Mouse (Mus musculus) lung, adult 18-20 months (tissue): ENCODE data around the gene Cul9.

ENCODE experiments used
- DNase-seq, 2 experiments: peaks; one replicate each; pipeline ENCODE4 v3.0.0; 2022; ENCODE audit warnings: mixed read lengths in 2 of 2

Gene Cul9

DNA sequence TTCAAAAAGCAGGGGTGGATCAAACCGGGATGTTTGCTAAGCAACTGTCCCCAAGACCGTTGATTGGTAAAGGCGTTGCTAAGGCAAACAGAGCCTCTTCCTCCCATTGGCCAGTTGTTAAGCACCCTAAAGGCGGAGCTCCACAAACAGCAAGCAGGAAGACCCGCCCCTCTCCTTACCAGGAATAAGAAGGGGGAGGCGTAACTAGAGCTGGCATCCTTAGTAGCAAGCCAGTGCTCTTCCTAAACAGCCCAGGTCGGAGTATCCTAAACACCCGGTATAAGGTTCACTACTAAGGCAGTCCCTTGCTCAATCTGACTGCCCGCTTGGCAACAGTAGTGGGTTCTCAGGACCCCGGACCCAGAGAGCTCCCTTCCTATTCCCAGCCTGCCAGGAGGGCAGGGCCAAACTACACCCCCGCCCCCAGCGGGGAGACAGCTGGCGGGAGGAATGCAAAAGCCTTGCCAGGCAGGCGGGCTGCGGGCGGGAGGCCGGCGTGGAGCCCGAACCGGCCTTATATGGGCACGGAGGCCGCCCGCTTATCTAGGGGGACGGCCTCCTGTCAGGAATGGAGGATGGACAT lies 6.7 kb upstream of the Cul9 start:
- DNase-seq: peak; percentile 93 to 96

DNA sequence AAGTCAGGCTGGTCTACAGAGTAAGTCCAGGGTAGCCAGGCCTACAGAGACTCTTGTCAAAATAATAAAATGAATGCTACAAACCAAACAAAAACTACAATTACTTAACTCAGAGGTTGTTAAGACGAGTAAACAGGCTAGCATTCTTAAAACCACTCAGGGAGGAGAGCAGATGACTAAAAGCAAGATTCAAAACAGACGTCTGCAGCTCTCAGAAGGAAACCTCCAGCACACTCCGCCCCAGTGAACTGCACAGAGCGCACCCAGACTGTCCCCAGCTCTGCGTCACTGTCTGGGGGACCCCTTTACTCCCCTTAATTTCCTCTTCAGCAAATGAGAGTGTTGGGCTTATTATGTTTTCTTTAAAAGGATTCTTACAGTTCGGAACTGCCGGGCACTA lies 6.0 kb upstream of the Cul9 start:
- no peak for DNase-seq

DNA sequence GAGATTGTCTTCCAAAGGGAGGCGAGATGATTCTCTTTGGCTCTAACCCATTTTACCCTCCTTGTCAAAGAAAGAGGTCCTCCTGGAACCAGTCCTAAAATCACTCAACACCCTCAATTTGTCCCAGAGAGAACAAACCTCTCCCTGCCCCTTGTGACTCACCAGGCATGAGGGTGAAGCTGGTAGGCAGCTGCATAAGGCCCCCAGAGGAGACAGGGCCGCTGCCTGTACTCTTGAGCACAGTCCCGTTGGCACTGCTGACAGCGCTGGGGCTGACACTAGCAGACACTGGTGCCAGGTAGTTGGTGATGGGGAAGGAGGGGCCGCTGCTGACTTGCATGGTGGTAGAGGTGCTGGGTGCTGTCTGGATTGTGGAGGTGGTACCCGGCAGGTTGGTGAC lies 5.2 kb upstream of the Cul9 start:
- DNase-seq: no peak

DNA sequence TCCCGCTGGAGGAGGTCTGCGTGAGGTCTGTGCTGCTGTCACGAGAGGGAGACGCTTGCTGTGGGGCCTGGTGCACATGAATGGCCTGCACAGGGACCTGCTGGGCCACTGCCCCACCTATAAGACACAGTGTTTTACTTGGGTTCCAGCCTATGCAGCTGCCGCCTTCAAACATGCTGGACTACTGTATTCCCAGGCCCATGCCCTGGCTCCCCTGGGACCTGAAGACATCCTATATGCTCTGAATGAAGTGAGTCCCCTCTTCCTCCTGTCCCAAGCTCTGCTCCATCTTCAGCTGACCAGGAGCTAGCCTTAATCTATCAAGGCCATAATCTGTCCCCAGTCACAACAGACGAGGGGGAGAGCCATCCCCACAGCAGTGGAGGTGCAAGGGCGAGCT lies 4.7 kb upstream of the Cul9 start:
- no peak for DNase-seq

DNA sequence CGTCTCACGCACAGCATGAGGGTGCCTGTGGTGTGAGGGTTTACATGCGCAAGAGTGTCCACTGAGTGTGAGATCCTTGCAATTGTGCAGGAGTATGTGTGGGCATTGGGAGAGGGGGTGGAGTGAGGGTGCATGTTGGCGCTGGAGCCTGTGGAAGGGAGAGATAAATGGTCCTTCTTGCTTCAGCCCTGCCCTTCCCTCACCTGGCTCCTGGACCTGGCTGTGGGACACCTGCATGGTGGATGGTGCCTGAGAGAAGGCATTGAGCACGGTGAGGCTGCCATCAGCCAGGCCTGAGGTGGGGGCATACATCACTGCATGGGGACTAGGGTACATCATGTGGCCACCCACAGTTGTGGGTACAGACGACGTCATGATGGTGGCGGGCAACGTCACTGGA lies 3.5 kb upstream of the Cul9 start:
- DNase-seq: no peak

DNA sequence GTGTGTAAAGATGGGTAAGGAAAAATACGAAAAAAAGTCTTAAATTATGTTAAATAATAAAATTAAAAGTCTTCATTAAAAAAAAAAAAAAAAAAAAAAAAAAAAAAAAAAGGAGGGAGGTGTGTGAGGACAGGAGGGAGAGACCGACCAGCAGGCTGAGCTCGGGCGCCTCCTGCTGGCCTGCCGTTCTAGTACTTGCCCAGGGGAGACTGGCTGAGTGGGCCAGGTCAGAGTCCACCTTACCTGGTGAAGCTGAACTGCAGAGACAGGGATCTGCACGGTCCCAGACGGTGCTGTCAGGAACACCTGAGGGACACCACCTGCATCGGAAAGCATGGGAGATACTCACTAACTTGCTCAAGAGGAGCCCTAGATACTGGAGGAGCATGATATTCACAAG lies 3.0 kb upstream of the Cul9 start:
- DNase-seq: peak in 1 of 2 experiments; percentile 28

DNA sequence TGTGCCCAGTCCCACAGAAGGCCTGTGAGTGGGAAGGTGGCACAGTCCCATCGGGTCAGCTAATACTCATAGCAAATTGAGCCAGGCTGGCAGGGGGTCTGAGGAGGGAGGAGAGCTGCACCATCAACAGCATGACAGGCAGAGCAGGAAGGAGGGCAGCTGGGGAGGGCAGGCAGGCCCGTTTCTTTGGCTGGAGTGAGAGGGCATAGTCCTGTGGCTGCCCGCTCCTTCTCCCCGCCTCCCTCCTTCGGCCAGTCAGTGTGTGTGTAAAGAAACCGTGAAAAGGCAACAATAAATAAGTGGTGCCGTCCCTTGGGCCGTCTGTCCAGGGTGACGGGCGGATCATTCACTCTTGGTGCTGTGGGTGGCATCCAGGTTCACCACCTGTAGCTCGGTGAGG lies 2.6 kb upstream of the Cul9 start:
- no peak for DNase-seq

DNA sequence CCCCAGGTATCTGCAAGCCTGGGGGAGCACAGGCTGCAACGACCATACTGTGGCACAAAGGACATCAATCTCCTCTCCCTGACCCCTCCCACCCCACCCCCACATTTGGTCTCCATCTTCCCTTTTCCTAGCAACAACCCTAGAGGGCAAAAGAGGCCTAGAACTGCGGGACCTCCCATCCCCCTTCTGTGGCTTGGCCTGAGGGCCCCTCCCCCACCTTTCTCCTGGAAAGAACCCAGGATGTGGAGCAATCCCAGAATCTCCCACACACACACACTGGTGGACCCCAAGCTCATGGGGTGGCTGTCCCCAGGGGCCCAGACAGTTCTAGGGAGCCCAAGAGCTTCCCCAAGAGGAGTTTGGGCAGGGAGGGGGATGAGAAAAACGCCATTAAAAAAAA lies 1.7 kb upstream of the Cul9 start:
- no peak for DNase-seq

DNA sequence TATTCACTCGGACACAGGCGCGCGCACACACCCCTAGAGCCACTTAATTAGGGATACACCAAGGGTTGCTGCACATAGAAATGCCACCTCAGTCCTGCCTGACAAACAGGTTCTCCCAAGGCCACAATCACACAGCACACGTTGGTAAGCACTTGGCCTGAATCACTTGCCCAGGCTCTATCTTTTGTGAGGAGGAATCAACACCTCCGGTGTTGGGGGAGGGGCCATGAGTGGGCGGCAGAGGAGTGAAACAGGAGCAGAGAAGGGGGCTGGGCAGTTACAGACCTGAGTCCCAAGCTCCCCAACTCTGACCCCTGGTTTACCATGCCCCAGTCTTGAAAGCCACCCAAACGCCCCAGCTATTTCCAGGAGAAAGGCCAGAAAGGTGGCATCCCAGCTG lies 807 bp upstream of the Cul9 start:
- peak in 1 of 2 experiments; percentile 34 for DNase-seq

DNA sequence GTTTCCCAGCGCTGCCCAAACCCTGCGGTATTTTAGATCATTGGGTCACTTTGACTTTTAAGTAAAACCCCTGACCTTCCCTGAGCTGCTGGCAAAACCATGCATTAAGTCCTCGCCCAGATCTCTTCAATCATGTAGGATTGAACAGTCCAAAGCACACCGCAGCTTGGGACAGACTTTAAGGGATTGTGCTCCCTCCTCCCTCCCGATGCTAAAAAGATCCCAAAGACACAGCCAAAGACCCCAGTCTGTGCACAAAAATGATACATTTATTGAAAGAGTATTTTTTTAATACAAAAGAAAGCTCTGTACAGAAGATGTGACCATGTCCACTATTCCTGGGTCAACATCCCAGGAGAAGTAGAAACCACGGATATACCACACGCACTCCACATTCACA lies 403 bp upstream of the Cul9 start:
- no peak for DNase-seq

DNA sequence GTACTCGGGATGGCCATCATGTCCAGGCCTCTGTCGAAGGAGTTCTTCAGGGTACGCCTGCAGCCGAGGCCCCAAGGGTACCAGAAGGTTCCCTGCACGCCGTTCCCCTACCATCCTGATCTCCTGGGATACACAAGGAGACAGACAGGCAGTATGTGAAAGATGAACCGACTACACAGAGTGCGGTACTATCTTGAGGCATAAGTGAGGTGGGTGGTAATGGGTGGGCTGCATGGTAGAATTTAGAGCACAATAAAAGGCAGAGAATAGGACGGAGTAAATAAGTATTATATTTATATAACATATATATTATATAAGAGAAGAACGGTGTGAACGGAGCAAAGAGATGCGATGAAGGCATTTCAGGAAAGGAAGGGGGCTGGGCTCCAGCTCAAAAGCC lies 2.5 kb downstream of the Cul9 start:
- no peak for DNase-seq

DNA sequence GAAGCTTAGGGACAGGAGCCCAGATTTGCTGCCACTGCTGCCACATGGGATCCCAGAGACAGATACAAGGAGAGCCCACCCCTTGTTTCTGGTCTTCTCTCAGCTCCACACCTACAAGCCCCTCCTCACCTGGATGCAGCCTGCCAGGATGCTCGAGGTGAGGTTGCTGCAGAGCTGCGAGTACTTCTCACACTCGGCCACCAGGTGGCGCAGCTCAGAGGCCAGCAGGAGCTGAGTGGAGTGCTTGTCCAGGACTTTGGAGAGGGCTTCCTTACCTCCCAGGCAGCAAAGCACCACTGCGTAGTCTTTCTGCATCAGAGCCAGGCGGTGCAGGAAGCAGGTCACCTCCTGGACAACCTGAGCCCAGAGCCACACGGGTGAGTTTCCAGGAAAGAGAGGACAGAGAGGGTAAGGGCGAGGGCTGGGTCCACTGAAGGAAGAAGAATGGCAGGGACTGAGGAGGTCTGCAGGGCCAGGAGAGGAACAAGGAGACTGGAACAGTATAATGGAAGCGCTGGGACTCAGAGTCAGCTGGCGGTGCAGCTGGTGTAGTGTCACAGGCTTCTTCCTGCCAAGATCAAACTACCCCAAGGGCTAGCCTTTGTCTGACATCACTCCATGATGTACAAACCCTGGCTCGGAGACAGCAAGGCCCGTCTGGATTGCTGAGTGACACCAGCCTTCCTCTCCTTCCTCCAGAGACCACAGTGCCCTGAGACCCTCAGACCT lies 20.4 kb downstream of the Cul9 start:
- peak; percentile 57 to 78 for DNase-seq

DNA sequence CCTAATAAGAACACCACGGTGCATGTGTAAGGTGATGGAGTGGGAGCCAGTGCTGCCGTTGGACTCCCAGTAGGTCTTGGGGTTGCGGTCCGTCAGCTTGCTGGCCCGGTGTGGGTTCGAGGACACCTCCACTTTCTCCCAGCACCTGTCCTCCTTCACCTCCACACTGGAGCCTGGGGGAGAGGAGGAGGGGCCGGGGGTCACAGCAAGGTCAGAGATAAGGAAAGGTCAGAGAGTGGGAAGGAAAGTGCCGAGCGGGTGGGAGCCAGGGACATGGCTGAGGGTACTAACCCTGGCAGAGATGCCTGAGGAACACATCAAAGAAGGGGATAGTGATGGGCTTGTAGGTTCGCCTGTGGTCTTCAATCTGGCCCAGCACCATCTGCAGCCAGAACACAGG lies 21.1 kb downstream of the Cul9 start:
- no peak for DNase-seq

DNA sequence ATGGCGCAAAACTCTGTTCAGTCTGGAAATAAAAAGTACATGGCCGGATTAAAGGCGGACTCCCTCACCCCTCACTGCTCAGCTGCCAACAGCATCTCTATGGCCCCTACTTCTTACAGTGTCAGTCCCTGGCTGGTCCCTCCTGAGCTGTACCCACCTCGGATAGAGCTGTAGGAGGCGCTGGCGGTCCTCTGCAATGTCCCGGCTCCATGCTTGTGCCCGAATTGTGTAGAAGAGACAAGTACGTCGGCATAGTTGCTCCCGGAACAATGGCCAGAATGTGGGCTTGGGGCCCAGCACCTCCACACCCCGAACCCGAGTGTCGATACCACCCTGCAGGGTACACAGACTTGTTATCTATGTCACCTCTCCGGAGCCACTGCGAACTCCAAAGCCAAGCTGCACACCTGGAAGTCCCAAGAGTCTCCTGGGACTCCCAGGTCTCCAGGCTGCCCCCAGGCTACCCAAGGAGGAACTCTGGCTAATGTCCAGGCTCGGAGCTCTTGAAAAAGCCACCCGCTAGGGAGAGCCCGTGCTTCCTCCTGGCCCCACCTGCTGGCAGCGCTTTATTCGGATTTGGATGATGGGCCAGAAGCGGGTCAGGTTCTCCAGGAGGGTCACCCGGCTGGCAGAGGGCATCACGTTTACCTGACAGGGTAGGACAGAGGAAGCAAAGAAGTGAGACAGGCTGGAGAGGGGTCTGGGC lies 24.1 kb downstream of the Cul9 start:
- DNase-seq: peak; percentile 30 to 59

DNA sequence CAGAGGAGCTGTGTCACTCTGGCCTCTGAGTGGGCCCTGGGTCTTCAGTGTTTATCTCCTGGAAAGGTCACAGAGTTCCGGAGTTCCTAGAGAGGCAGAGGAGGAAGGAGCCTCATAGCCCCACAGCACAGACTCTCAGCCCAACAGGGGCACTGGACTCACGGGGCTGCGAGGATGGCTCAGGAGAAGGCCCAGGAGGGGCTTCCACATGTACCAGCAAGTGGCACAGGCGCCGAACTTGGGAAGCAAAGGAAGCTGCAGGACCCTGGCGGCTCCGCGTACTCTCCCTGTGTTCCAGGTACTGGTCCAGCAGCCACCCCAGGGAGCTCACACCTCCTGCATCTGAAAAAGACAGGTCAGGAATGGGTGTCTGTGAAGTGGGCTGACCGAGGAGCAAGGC lies 25.0 kb downstream of the Cul9 start:
- DNase-seq: no peak

DNA sequence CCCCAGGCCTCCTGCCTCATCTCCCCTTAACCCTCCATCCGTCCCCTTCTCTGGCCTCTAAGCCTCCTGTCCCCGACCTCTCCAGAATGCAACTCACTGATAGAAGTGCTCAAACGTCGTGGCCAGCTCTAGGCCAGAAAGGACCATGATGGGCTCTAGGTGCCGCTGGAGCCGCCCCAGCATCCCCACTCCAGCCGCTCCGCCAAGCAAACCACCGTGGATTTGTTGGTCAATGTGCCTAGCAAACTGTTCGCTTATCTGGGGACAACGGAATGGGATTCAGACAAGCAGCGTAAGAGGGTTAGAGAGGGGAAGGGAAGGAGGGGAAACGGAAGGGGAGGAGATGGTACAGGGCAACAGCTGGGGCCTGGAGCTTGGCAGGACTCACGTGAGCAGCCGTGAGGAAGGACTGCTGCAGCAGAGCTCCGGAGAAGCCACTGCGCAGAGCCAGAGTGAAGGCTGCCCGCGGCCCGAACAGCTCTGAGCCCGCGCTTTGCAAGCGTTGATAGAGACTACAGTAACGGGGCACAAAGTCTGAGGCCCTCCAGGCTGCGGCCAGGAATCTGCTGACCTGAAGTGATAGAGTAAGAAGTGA lies 25.7 kb downstream of the Cul9 start:
- DNase-seq: no peak

DNA sequence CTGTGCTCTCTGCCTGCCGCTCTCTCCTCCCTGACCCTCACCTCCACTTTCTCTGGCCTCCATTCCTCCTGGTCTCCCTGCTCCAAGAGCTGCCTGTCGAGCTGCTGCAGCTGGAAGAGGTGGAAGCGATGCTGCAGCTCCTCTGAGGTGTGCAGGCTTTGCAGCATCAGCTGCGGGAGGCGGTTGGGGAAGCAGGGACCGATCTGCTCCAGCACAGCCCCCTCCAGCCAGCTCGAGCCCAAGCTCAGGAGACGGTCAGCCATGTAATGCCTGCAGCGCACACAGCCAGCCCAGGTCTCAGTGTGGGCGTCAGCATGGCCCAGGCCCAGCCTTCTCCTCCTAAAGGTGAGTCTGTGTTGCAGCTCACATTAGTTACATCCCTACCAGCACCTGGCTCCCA lies 26.2 kb downstream of the Cul9 start:
- no peak for DNase-seq

DNA sequence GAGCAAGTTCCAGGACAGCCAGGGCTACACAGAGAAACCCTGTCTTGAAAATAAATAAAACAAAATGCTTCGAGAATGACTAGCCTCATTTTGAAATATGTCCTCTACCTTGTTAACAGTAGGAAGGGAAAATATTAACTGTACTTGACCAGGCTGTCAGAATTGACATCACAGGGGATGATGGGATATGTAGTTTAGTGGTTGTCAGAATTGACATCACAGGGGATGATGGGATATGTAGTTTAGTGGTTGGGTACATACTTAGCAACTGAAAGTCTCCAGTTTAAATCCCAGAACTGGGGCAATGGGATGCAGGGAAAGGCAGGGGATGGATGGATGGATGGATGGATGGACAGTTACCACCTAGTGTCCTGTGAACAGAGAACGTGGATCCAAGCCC lies 32.9 kb downstream of the Cul9 start:
- DNase-seq: no peak

DNA sequence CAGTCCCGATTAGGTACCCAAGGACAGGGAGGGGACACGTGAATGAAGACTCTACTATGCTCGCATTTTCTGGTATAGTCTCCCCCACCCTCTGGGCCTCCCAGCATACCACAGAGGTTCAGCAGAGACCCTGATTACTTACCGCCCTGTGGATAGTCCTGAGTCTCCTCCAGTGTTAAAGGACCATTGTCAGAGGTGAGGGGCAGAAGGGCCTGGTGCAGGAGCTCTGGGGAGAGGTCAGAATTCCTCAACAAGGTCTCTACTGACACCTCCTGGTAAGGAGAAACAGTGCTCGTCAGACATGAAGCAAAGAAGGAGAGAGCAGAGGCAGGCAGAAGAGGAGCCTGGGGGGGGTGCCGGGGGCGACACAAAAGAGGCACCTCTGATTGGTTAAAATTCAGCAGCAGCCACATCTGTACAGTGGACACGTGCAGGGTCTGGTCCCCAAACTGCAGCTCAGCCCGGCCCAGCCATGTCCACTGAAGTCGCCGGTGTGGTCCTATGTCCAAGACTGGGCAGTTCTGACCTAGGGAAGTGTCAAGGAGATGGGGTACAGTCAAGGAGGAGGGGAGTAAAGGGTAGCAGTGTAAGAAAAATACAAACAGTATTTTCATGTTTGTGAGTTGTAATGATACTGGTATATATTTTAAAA lies 35.0 kb downstream of the Cul9 start:
- DNase-seq: no peak

DNA sequence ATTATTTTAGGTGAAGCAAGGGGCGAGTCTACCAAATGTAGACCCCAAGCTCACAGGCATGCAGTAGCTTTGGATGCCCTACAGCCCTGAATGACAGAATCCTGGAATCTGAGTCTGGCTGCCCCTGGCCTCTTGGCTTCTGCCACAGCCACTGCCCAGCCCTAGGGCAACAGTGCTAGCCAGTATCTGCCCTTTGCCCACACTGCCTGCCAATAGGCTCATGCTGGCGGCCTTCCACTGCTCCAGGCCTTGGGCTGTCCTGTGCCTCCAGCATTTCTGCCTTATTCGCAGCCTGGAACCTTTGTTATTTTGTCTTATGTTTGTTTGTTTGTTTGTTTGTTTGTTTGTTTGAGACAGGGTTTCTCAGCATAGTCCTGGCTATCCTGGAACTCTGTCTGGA lies 40.6 kb downstream of the Cul9 start:
- DNase-seq: no peak

DNA sequence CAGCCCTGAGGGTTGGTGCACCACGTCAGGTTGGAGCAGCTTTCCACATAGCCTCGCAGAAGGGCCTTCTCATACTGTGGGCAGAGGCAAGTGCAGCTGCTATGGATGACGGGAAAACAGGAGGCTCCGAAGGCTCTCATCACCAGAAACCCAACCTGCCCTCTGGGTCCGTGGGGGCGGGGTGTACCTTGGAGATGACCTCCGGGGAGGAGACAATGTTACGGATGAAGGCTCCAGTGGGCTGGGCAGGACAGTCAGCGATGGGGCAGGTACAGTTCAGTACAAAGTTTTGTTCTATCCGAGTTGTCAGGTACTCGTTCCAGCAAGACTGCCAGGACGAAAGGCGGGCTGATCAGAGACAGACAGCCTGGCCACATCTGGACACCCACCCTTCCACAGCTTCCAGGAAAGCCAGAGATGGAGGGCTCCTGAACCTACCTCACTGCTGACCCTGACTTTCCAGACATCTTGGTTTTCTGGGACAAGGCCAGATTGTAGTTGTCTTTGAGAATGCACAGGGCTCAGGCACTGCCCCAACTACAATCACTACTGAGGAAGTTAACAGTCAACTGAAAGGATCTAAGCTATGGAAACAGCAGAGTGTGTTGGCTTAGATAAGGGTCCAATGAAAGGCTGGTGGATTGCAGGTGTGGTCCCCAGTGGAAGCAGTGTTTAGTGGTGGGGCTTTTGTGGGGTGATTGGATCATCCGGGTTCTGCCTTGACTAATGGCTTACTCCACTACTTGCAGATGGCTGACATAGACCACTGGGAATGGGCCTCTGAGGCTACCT lies 42.1 kb downstream of the Cul9 start:
- DNase-seq: no peak

DNA sequence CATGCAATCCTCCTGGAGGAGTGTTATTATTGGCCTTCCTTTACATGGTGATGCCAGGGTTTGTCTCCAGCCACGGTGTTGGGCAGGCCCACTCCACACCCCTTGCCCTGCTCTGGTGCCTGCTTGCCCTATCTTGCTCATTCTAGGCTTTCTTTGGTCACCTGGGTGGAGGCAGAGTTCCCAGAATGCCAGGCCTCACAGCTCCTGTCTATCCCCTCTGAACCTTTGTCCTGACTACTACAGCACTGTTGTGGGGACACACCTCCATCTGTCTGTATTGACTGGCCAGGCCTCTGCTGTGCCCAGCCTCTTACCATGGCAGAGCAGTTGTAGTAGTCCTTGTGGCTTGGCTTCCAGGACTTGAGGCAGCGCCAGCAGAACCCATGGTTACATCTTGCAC lies 43.4 kb downstream of the Cul9 start:
- DNase-seq: no peak

DNA sequence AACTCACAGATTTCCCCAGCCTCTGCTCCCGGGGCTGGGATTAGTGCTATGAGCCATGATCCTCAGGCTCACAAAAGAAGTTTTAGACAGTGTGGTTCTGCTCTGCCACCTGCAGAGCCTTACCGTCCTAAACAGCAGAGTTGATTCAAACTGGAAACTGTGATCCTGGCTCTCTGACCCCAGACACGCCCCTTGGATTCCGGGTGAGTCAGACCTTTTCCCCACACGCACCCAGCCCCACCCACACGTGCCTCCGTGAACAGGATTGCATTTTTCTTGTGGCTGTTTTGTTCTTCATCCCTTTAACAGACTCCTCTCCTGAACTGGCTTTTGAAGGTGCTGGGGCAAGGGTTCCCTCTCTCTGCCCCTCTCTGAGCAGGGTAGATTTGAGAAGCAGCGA lies 48.2 kb downstream of the Cul9 start:
- no peak for DNase-seq
